In genomic region chr1:13496386-13496785, GRCm38 (mm10) we compare ENCODE assay signal across 22 mouse cellular contexts.
A peak's percentile ranks its signal among the peaks of the same experiment; 100 is the strongest.
DNase-seq lines count a peak whose midpoint lies in the region; ATAC-seq and TF ChIP-seq lines count a peak whose summit lies in the region.
"Had no signal": no experiment of that assay in that cellular context is flagged by ENCODE, and none has a peak within 500 bp of the region (broad histone marks: within the 10 kb centered on the region; RNA-seq: fewer than 3 reads in every experiment).

No protein-coding gene starts in this region.

- H3K27me3 ChIP-seq in kidney, embryonic 16.5 days (ENCODE audit: insufficient read depth, low read length) = no peaks in the 10 kb centered on the region
- no peaks in the 10 kb centered on the region for H3K27me3 ChIP-seq in ES-Bruce4 (ENCODE audit: control insufficient read depth, insufficient read depth, low read length, poor library complexity, severe bottlenecking)
- no peaks in the 10 kb centered on the region for H3K27me3 ChIP-seq in embryonic facial prominence, embryonic 11.5 days (ENCODE audit: control insufficient read depth, insufficient read depth, low read length)
- H3K27me3 ChIP-seq: hindbrain, embryonic 12.5 days; neural tube, embryonic 13.5 days had no signal

- peak; percentile 48; the same call in 1 of the 2 replicates for TF ChIP-seq EP300 in ES-Bruce4 (IDR thresholded peaks at IDR 0.05; ENCODE audit: insufficient read depth, low read depth, low read length)

- TF ChIP-seq POLR2A in ES-Bruce4 (IDR thresholded peaks at IDR 0.05; ENCODE audit: insufficient read depth, low read length) = no peak

- TF ChIP-seq CTCF in ES-Bruce4 (IDR thresholded peaks at IDR 0.05; ENCODE audit: low read depth, low read length) = no peak

- no peaks in the 10 kb centered on the region for H3K36me3 ChIP-seq in kidney, embryonic 16.5 days (ENCODE audit: insufficient read depth, low read length)
- no peaks in the 10 kb centered on the region for H3K36me3 ChIP-seq in ES-Bruce4 (ENCODE audit: control insufficient read depth, insufficient read depth, low read length, poor library complexity, severe bottlenecking)
- H3K36me3 ChIP-seq in embryonic facial prominence, embryonic 11.5 days (replicated peaks; ENCODE audit: control insufficient read depth, insufficient read depth, low read depth, low read length) = no peaks in the 10 kb centered on the region
- H3K36me3 ChIP-seq: heart, embryonic 12.5 days; hindbrain, embryonic 12.5 days; midbrain, embryonic 12.5 days; neural tube, embryonic 13.5 days had no signal

- 0 out of 2 replicates have a peak, but pooled peaks cover 2% of the 10 kb centered on the region for H3K4me1 ChIP-seq in kidney, embryonic 16.5 days (ENCODE audit: insufficient read depth, low read length)
- peaks cover 2% of the 10 kb centered on the region for H3K4me1 ChIP-seq in ES-Bruce4 (ENCODE audit: control insufficient read depth, insufficient read depth, low read length)
- H3K4me1 ChIP-seq in embryonic facial prominence, embryonic 11.5 days (ENCODE audit: control insufficient read depth, insufficient read depth, low read length) = no peaks in the 10 kb centered on the region
- H3K4me1 ChIP-seq: hindbrain, embryonic 12.5 days; midbrain, embryonic 12.5 days; neural tube, embryonic 13.5 days had no signal

- no peaks in the 10 kb centered on the region for H3K9me3 ChIP-seq in kidney, embryonic 16.5 days (ENCODE audit: low read length)
- H3K9me3 ChIP-seq in ES-Bruce4 (replicated peaks; ENCODE audit: control insufficient read depth, insufficient read depth, low read length, poor library complexity, severe bottlenecking) = no peaks in the 10 kb centered on the region
- no peaks in the 10 kb centered on the region for H3K9me3 ChIP-seq in embryonic facial prominence, embryonic 11.5 days (replicated peaks; ENCODE audit: control insufficient read depth, low read length)
- H3K9me3 ChIP-seq: heart, embryonic 12.5 days; hindbrain, embryonic 12.5 days; midbrain, embryonic 12.5 days; neural tube, embryonic 13.5 days had no signal

- peak; percentile 9 for DNase-seq in kidney, postnatal 10 days
- DNase-seq in embryonic facial prominence, embryonic 11.5 days (ENCODE audit: low spot score) = peak; percentile 54
- DNase-seq in lung, postnatal 25 days (ENCODE audit: low spot score) = peak; percentile 50
- no peak for DNase-seq in spleen, postnatal 14 days (ENCODE audit: low spot score in 2 of 2)
- DNase-seq in cerebellum, adult 11-12 months = no peak
- no peak for DNase-seq in left cerebral cortex, adult 9 months (ENCODE audit: low spot score in 2 of 2)
- DNase-seq: adrenal gland, adult 2 months; B cell, adult 2 months; cerebellum, adult 9-10 months; gastrocnemius, adult 2 months; heart, postnatal 14 days; kidney, postnatal 25 days; left cerebral cortex, postnatal 4 days; right cerebral cortex, adult 18-20 months had no signal

- WGBS in kidney, embryonic 16.5 days = 12% methylated on average over 2 of the region's 2 CpGs
- WGBS in embryonic facial prominence, embryonic 11.5 days = 22% methylated on average over 2 of the region's 2 CpGs

- H3K9ac ChIP-seq in kidney, embryonic 16.5 days (replicated peaks; ENCODE audit: low read length) = no peak overlapping the region
- H3K9ac ChIP-seq in ES-Bruce4 (ENCODE audit: low read depth, poor library complexity, severe bottlenecking) = no peak overlapping the region
- H3K9ac ChIP-seq in embryonic facial prominence, embryonic 11.5 days (replicated peaks; ENCODE audit: low read length) = no peak overlapping the region
- H3K9ac ChIP-seq: heart, embryonic 12.5 days; hindbrain, embryonic 12.5 days; midbrain, embryonic 12.5 days; neural tube, embryonic 13.5 days had no signal

- H3K27ac ChIP-seq in kidney, embryonic 16.5 days (ENCODE audit: low read length) = no peak overlapping the region
- H3K27ac ChIP-seq in ES-Bruce4 (ENCODE audit: insufficient read depth, low read length) = no peak overlapping the region
- H3K27ac ChIP-seq in embryonic facial prominence, embryonic 11.5 days (replicated peaks; ENCODE audit: low read depth, low read length) = no peak overlapping the region
- H3K27ac ChIP-seq: gastrocnemius, adult 2 months; hindbrain, embryonic 12.5 days; midbrain, embryonic 12.5 days; neural tube, embryonic 13.5 days had no signal

- H3K4me2 ChIP-seq in kidney, embryonic 16.5 days (replicated peaks; ENCODE audit: low read depth, low read length) = no peak overlapping the region
- H3K4me2 ChIP-seq in embryonic facial prominence, embryonic 11.5 days (ENCODE audit: low read depth, low read length) = no peak overlapping the region
- H3K4me2 ChIP-seq: heart, embryonic 12.5 days; hindbrain, embryonic 12.5 days; liver, embryonic 11.5 days; midbrain, embryonic 12.5 days; neural tube, embryonic 13.5 days had no signal

- H3K4me3 ChIP-seq in kidney, embryonic 16.5 days (ENCODE audit: low read length) = no peak overlapping the region
- H3K4me3 ChIP-seq in ES-Bruce4 (ENCODE audit: low read depth, low read length) = no peak overlapping the region
- no peak overlapping the region for H3K4me3 ChIP-seq in embryonic facial prominence, embryonic 11.5 days (ENCODE audit: low read depth, low read length)
- H3K4me3 ChIP-seq: gastrocnemius, adult 2 months; heart, embryonic 12.5 days; hindbrain, embryonic 12.5 days; midbrain, embryonic 12.5 days; neural tube, embryonic 13.5 days had no signal

- ATAC-seq in kidney, embryonic 16.5 days (ENCODE audit: low FRiP score, low TSS enrichment) = no peak
- no peak for ATAC-seq in embryonic facial prominence, embryonic 11.5 days (replicated peaks; ENCODE audit: insufficient number of reproducible peaks, low FRiP score, low TSS enrichment, low read depth)
- ATAC-seq: inflammation-experienced regulatory T-cells, adult 6 months had no signal

Comparison
In these comparisons a context has a peak if more than half of its experiments do, and no peak if none do; other contexts are left out.
1. DNase-seq: peak in kidney, postnatal 10 days (single experiment), embryonic facial prominence, embryonic 11.5 days (single experiment) and lung, postnatal 25 days (single experiment); none in spleen, postnatal 14 days (0 of 2), cerebellum, adult 11-12 months (single experiment) and left cerebral cortex, adult 9 months (0 of 2).